Mouse (Mus musculus) CH12.LX (cell line): ENCODE measurements around the gene Ankfy1. TPM values are rescaled to one million over a fixed set of nuclear protein-coding genes. Genes with fewer than 3 reads are reported as not detected.
A peak's percentile ranks its signal among the peaks of the same experiment; 100 is the strongest.

Experiments
- DNase-seq: peaks from one replicate; pipeline ENCODE4 v3.0.0-alpha.2; 2013; ENCODE audit errors: extremely low read depth
- H3K27ac ChIP-seq: 2 replicates; pipeline ENCODE4 v1.5.1; 2012; ENCODE audit warnings: low read depth, mild to moderate bottlenecking, control low read depth, moderate library complexity; ENCODE audit not compliant: insufficient read depth
- H3K27me3 ChIP-seq: replicated peaks from 2 replicates; pipeline ENCODE3; 2012; ENCODE audit warnings: inconsistent platforms
- H3K36me3 ChIP-seq, 2 experiments: replicated peaks in 1 of 2; 2 replicates each; pipeline versions ENCODE3 to v1.6.1; 2012; ENCODE audit warnings: inconsistent platforms in 1 of 2, low read length in 1 of 2, mild to moderate bottlenecking in 1 of 2, mixed read lengths in 1 of 2, moderate library complexity in 1 of 2; ENCODE audit not compliant: control insufficient read depth in 1 of 2, insufficient read depth in 1 of 2
- H3K4me1 ChIP-seq, 2 experiments: 2 replicates each; pipeline ENCODE4 v1.6.1; 2012; ENCODE audit warnings: inconsistent platforms in 1 of 2, moderate library complexity in 1 of 2; ENCODE audit not compliant: insufficient read depth in 2 of 2, control insufficient read depth in 1 of 2
- H3K4me2 ChIP-seq: 2 replicates; pipeline ENCODE4 v1.6.1; 2012; ENCODE audit warnings: low read depth, mild to moderate bottlenecking, control low read depth; ENCODE audit not compliant: poor library complexity, insufficient read depth, severe bottlenecking
- H3K4me3 ChIP-seq, 3 experiments: fragments of 150-350 bp in 1 of 3; sonication (generic) in 1 of 3; replicated peaks in 1 of 3; 2 replicates each; pipeline versions ENCODE3 to v1.5.1; 2011 to 2012; ENCODE audit warnings: low read depth in 2 of 3, low read length in 2 of 3, mild to moderate bottlenecking in 2 of 3, moderate library complexity in 2 of 3, control low read depth in 1 of 3, improper control_type of control experiment in 1 of 3, inconsistent platforms in 1 of 3, mixed read lengths in 1 of 3; ENCODE audit not compliant: poor library complexity in 1 of 3
- H3K79me2 ChIP-seq: replicated peaks from 2 replicates; pipeline ENCODE4 v1.6.1; 2012; ENCODE audit warnings: mild to moderate bottlenecking, moderate library complexity; ENCODE audit not compliant: control insufficient read depth, poor library complexity, insufficient read depth, severe bottlenecking; ENCODE audit errors: extremely low read depth
- H3K9ac ChIP-seq: 2 replicates; pipeline ENCODE4 v1.6.1; 2012; ENCODE audit warnings: low read depth, mild to moderate bottlenecking, control low read depth, moderate library complexity; ENCODE audit not compliant: insufficient read depth
- H3K9me3 ChIP-seq: replicated peaks from 2 replicates; pipeline ENCODE3; 2012; ENCODE audit warnings: low read length, inconsistent platforms, mixed read lengths
- CHD1 ChIP-seq: IDR thresholded peaks from 2 replicates; pipeline ENCODE4 v1.6.1; 2012; ENCODE audit warnings: low read depth, low read length, improper control_type of control experiment, inconsistent platforms
- CHD2 ChIP-seq: IDR thresholded peaks from 2 replicates; pipeline ENCODE4 v1.6.1; 2011; ENCODE audit warnings: low read length, improper control_type of control experiment
- ELF1 ChIP-seq: IDR thresholded peaks from 2 replicates; pipeline ENCODE4 v1.6.1; 2014; ENCODE audit warnings: low read depth, mild to moderate bottlenecking, inconsistent platforms, low read length, improper control_type of control experiment
- HCFC1 ChIP-seq: IDR thresholded peaks from 2 replicates; pipeline ENCODE4 v1.6.1; 2012; ENCODE audit warnings: low read depth, mild to moderate bottlenecking, inconsistent platforms, low read length, improper control_type of control experiment
- MEF2A ChIP-seq: IDR thresholded peaks from 2 replicates; pipeline ENCODE4 v1.6.1; 2014; ENCODE audit warnings: low read depth, mild to moderate bottlenecking, inconsistent platforms, low read length, improper control_type of control experiment, borderline replicate concordance
- MXI1 ChIP-seq: IDR thresholded peaks from 2 replicates; pipeline ENCODE4 v1.6.1; 2011; ENCODE audit warnings: mild to moderate bottlenecking, low read depth, low read length, improper control_type of control experiment
- POLR2A ChIP-seq: IDR thresholded peaks from 2 replicates; pipeline ENCODE4 v1.6.1; 2011; ENCODE audit warnings: low read depth, mild to moderate bottlenecking, improper control_type of control experiment, low read length
- RAD21 ChIP-seq: IDR thresholded peaks from 2 replicates; pipeline ENCODE4 v1.6.1; 2011; ENCODE audit warnings: low read depth, mild to moderate bottlenecking, low read length, improper control_type of control experiment, moderate library complexity
- SIN3A ChIP-seq: IDR thresholded peaks from 2 replicates; pipeline ENCODE4 v1.6.1; 2012; ENCODE audit warnings: low read length, improper control_type of control experiment, inconsistent platforms
- ZKSCAN1 ChIP-seq: IDR thresholded peaks from 2 replicates; pipeline ENCODE4 v1.6.1; 2012; ENCODE audit warnings: low read depth, inconsistent platforms, low read length, improper control_type of control experiment, borderline replicate concordance
- ZMIZ1 ChIP-seq: IDR thresholded peaks from 2 replicates; pipeline ENCODE4 v1.6.1; 2012; ENCODE audit warnings: low read depth, mild to moderate bottlenecking, inconsistent platforms, low read length, improper control_type of control experiment
- ZNF384 ChIP-seq: IDR thresholded peaks from 2 replicates; pipeline ENCODE4 v1.6.1; 2012; ENCODE audit warnings: low read depth, low read length, improper control_type of control experiment, inconsistent platforms
- dilution Hi-C: fragments of 300-500 bp; cut with MboI; formaldehyde crosslinking; loops from 2 replicates; pipeline ENCODE4 v1.14.3; 2020; ENCODE audit warnings: low sequenced_read_pairs; ENCODE audit not compliant: extremely low pct_unique_long_range_greater_than_20kb, extremely low pct_ligation_motif_present
- in situ Hi-C: fragments of 300-500 bp; cut with MboI; formaldehyde crosslinking; loops from 3 replicates; pipeline ENCODE4 v1.14.3; 2019; ENCODE audit warnings: low sequenced_read_pairs, low pct_ligation_motif_present, low pct_unique_long_range_greater_than_20kb, mixed read lengths
- polyA plus RNA-seq: library from polyadenylated mRNA; unstranded; fragments of >175 nt; gene quantifications from 2 replicates; pipeline ENCODE4 v1.2.1, GENCODE M21; 2012; ENCODE audit warnings: low read depth; ENCODE audit not compliant: insufficient read length
- total RNA-seq, 2 experiments: library from RNA; depleted of rRNA; stranded (reverse); fragments of 300-350 nt in 1 of 2; fragments of >200 nt in 1 of 2; gene quantifications; 2 replicates each; pipeline ENCODE4 v1.2.3; 2012 to 2014

The Ankfy1 gene
- total and polyA plus RNA-seq, 3 experiments, result 31.4 to 37.0 (median 31.5) TPM

GRCm38 (mm10) chr11:72683402-72683801 lies 6.4 kb upstream of the Ankfy1 start:
- in situ Hi-C loops, result no loop called here
- Histone ChIP-seq H3K27me3 (no peaks in the 10 kb centered on the region), H3K9me3 (no peaks in the 10 kb centered on the region), H3K79me2 (no peaks in the 10 kb centered on the region; the same call in 1 of the 2 replicates), H3K9ac (no peak overlapping the region), H3K4me3 (no peak overlapping the region), H3K4me1 (peaks cover under 1 to 8% of the 10 kb centered on the region in 2 experiments; a peak in 3 of 4 replicates), H3K4me2 (no peak overlapping the region), H3K36me3 (peaks cover 19 to 63% of the 10 kb centered on the region in 2 experiments), H3K27ac (no peak overlapping the region)
- TF ChIP-seq HCFC1, result no peak
- dilution Hi-C loops, result no loop called here
- DNase-seq, result no peak

GRCm38 (mm10) chr11:72686697-72687096 lies 3.1 kb upstream of the Ankfy1 start:
- Histone ChIP-seq H3K27ac (no peak overlapping the region), H3K27me3 (no peaks in the 10 kb centered on the region), H3K9me3 (no peaks in the 10 kb centered on the region)
- dilution Hi-C loops, result no loop called here
- DNase-seq, result no peak
- TF ChIP-seq ZMIZ1, result no peak
- no peak for TF ChIP-seq ZKSCAN1
- TF ChIP-seq CHD1, result no peak
- no peak for TF ChIP-seq ELF1
- TF ChIP-seq SIN3A, result no peak
- TF ChIP-seq MXI1, result no peak
- no peak for TF ChIP-seq CHD2
- TF ChIP-seq RAD21, result no peak
- TF ChIP-seq, all 38 proteins: peak for 0
- Histone ChIP-seq H3K4me2 (no peak overlapping the region), H3K9ac (no peak overlapping the region), H3K36me3 (peaks cover 11 to 48% of the 10 kb centered on the region in 2 experiments), H3K4me1 (peaks cover 5 to 21% of the 10 kb centered on the region in 2 experiments; a peak in 3 of 4 replicates), H3K79me2 (peaks cover 18% of the 10 kb centered on the region), H3K4me3 (no peak overlapping the region)
- in situ Hi-C loops, result no loop called here

- H3K9me3 ChIP-seq, result no peaks in the 10 kb centered on the region
- dilution Hi-C loops, result no loop called here
- TF ChIP-seq MEF2A (no peak), ZNF384 (no peak), POLR2A (0 out of 2 replicates have a peak, but pooled peaks have one; percentile 14)
- TF ChIP-seq, all 38 proteins: peak for 1
- H3K4me3 ChIP-seq, result no peak overlapping the region
- H3K27ac ChIP-seq, result no peak overlapping the region
- in situ Hi-C loops, result no loop called here
- peaks cover 6 to 45% of the 10 kb centered on the region in 2 experiments for H3K36me3 ChIP-seq
- H3K9ac ChIP-seq, result no peak overlapping the region
- no peak for DNase-seq
- peaks cover 13 to 35% of the 10 kb centered on the region in 2 experiments for H3K4me1 ChIP-seq
- H3K4me2 ChIP-seq, result no peak overlapping the region
- no peaks in the 10 kb centered on the region for H3K27me3 ChIP-seq
- H3K79me2 ChIP-seq, result peaks cover 32% of the 10 kb centered on the region
These were observed 1.6 kb upstream of the Ankfy1 start for GRCm38 (mm10) chr11:72688242-72688641.
